Mouse (Mus musculus): Measurements from ENCODE around the gene Dact2. TPM values are rescaled to one million over a fixed set of nuclear protein-coding genes. Genes with fewer than 3 reads are reported as not detected.

Dact2 gene
- polyA plus RNA-seq, 1 experiment from 2014 or later: 2.6 TPM

DNA sequence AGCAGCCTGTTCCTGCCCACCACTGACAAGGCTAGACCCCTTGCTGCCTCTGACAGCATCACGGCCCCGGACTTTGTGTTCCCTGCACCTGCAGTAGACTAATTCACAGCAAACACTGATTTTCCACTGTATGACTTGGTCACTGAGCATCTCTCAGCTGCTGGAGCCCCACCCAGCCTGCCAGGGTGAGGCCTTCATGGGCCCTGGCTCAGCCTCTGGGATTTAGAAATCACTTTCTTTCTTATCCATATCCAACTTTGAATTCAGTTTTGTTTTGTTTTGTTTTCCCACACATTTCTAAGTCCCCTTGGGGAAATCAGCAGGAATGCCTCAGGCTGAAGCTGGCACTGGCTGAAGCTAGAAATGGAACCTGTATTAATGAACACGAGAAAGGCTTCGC lies 20.4 kb downstream of the Dact2 start:
- Histone ChIP-seq H3K4me1 (ENCODE audit: insufficient read depth, low read depth, low read length) (peaks cover 3% of the 10 kb centered on the region; the same call in 1 of the 2 replicates), H3K9me3 (ENCODE audit: low read length) (no peaks in the 10 kb centered on the region), H3K27me3 (replicated peaks; ENCODE audit: insufficient read depth, low read length) (no peaks in the 10 kb centered on the region), H3K4me2 (replicated peaks; ENCODE audit: low read depth, low read length) (no peak overlapping the region), H3K36me3 (ENCODE audit: insufficient read depth, low read length) (no peaks in the 10 kb centered on the region), H3K27ac (ENCODE audit: low read length) (no peak overlapping the region), H3K4me3 (ENCODE audit: low read depth, low read length) (no peak overlapping the region), H3K9ac (replicated peaks; ENCODE audit: low read depth) (no peak overlapping the region)
- no peak for ATAC-seq
- DNase-seq (ENCODE audit: low spot score): no peak
- 85% methylated on average over 4 of the region's 4 CpGs for WGBS
- TF ChIP-seq CTCF (IDR thresholded peaks at IDR 0.05) (no peak), EP300 (IDR thresholded peaks at IDR 0.05) (no peak)

DNA sequence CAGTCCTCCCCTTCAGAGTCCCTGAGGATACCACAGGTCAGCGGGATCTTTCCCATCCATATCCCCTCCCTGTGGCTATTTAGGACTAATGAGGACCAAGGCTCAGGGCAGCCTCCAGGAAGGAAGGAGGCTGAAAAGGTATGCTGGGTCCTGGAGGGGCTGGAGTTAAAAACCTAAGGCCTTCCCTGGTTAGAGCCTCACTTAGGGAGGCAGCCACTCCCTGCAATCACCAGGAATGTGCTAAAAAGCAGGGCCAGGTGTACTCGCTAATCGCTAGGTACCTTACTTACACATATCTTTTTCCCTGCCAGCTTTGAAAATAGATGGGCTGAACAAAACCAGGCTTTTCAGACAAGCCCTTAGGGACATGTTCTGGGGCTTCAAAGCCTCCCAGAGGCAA lies 21.2 kb downstream of the Dact2 start:
- Histone ChIP-seq H3K4me3 (ENCODE audit: low read depth, low read length) (no peak overlapping the region), H3K27ac (ENCODE audit: low read length) (no peak overlapping the region), H3K36me3 (ENCODE audit: insufficient read depth, low read length) (no peaks in the 10 kb centered on the region), H3K4me1 (ENCODE audit: insufficient read depth, low read depth, low read length) (no peaks in the 10 kb centered on the region), H3K9ac (replicated peaks; ENCODE audit: low read depth) (no peak overlapping the region), H3K27me3 (replicated peaks; ENCODE audit: insufficient read depth, low read length) (no peaks in the 10 kb centered on the region), H3K4me2 (replicated peaks; ENCODE audit: low read depth, low read length) (no peak overlapping the region), H3K9me3 (ENCODE audit: low read length) (no peaks in the 10 kb centered on the region)
- no peak for TF ChIP-seq EP300 (IDR thresholded peaks at IDR 0.05)
- TF ChIP-seq CTCF (IDR thresholded peaks at IDR 0.05): no peak
- 70% methylated on average over 3 of the region's 3 CpGs for WGBS
- DNase-seq (ENCODE audit: low spot score) (no peak), ATAC-seq (peak; percentile 41)

DNA sequence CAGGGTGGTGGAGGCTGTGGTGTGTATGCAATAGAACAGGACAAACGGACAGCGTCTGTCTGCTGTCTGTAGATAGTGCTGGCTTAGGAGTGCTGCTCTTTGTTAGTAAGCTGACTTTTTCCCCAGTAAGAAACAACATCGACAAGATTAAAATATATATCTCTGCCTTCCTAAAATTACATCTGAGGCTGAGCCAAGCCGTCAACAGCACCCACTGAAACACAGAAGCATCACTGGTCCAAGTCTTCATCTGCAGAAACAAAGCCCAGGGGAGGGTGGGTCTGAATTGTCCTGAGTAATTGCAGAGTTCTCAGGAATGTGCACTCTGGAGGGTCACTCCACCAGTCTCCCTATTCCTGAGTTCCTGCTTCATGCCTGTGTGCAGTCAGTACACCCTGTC lies 25.2 kb downstream of the Dact2 start:
- Histone ChIP-seq H3K4me2 (replicated peaks; ENCODE audit: low read depth, low read length) (no peak overlapping the region), H3K27me3 (replicated peaks; ENCODE audit: insufficient read depth, low read length) (no peaks in the 10 kb centered on the region), H3K27ac (ENCODE audit: low read length) (no peak overlapping the region), H3K4me1 (ENCODE audit: insufficient read depth, low read depth, low read length) (no peaks in the 10 kb centered on the region), H3K9ac (replicated peaks; ENCODE audit: low read depth) (no peak overlapping the region), H3K9me3 (ENCODE audit: low read length) (no peaks in the 10 kb centered on the region), H3K36me3 (ENCODE audit: insufficient read depth, low read length) (no peaks in the 10 kb centered on the region), H3K4me3 (ENCODE audit: low read depth, low read length) (no peak overlapping the region)
- TF ChIP-seq CTCF (IDR thresholded peaks at IDR 0.05) (no peak), EP300 (IDR thresholded peaks at IDR 0.05) (no peak)
- ATAC-seq (peak; percentile 35; the same call in 1 of the 2 replicates), DNase-seq (ENCODE audit: low spot score) (no peak)
- 30% methylated on average over 4 of the region's 4 CpGs for WGBS

DNA sequence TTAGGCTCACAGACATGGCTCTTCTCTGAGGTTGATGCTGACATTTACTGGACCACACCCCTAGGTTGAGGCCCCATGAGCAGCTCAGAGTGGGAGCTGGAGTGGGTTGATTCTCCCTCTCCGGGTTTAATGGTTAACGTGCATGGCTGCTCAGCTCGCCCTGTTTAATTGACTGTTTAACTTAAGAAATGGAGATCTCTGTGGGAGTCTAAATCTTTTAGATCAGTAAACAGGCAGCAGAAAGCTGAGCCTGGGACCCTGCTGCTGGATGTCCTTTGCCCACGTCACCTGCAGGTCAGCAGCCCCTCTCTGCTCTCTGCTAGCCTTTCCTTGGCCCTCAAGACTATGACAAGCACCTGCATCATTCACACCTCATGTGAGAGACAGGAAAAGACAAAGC lies 25.6 kb downstream of the Dact2 start:
- Histone ChIP-seq H3K4me1 (ENCODE audit: insufficient read depth, low read depth, low read length) (no peaks in the 10 kb centered on the region), H3K4me2 (replicated peaks; ENCODE audit: low read depth, low read length) (no peak overlapping the region), H3K4me3 (ENCODE audit: low read depth, low read length) (no peak overlapping the region), H3K27ac (ENCODE audit: low read length) (no peak overlapping the region), H3K9me3 (ENCODE audit: low read length) (no peaks in the 10 kb centered on the region), H3K27me3 (replicated peaks; ENCODE audit: insufficient read depth, low read length) (no peaks in the 10 kb centered on the region), H3K36me3 (ENCODE audit: insufficient read depth, low read length) (no peaks in the 10 kb centered on the region), H3K9ac (replicated peaks; ENCODE audit: low read depth) (no peak overlapping the region)
- TF ChIP-seq EP300 (IDR thresholded peaks at IDR 0.05) (no peak), CTCF (IDR thresholded peaks at IDR 0.05) (no peak)
- no peak for DNase-seq (ENCODE audit: low spot score)
- WGBS: 32% methylated on average over 4 of the region's 4 CpGs
- ATAC-seq: no peak

DNA sequence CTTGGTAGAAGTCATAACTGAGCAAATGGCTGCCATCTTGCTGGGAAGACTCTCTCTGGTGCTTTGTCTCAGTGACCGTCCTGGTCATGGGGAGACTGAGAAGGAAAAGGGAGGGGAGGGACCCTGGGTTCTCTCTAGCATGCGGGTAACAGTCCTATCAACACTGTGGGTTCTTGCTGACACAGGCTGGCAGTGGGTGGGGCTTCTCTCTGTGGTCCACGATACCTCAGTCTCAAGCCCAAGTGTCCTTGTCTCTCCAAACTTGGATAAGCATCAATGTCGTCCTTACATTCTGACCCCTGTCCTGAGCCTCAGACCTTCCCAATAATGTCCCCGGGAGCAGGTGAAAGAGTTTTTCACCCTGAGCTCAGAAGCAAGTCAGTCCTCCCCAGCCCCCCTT lies 26.1 kb downstream of the Dact2 start:
- Histone ChIP-seq H3K4me3 (ENCODE audit: low read depth, low read length) (no peak overlapping the region), H3K9me3 (ENCODE audit: low read length) (no peaks in the 10 kb centered on the region), H3K4me2 (replicated peaks; ENCODE audit: low read depth, low read length) (no peak overlapping the region), H3K27me3 (replicated peaks; ENCODE audit: insufficient read depth, low read length) (no peaks in the 10 kb centered on the region), H3K36me3 (ENCODE audit: insufficient read depth, low read length) (no peaks in the 10 kb centered on the region), H3K9ac (replicated peaks; ENCODE audit: low read depth) (no peak overlapping the region), H3K4me1 (ENCODE audit: insufficient read depth, low read depth, low read length) (no peaks in the 10 kb centered on the region), H3K27ac (ENCODE audit: low read length) (no peak overlapping the region)
- no peak for ATAC-seq
- DNase-seq (ENCODE audit: low spot score): no peak
- TF ChIP-seq EP300 (IDR thresholded peaks at IDR 0.05) (no peak), CTCF (IDR thresholded peaks at IDR 0.05) (no peak)
- WGBS: 43% methylated on average over 5 of the region's 5 CpGs

DNA sequence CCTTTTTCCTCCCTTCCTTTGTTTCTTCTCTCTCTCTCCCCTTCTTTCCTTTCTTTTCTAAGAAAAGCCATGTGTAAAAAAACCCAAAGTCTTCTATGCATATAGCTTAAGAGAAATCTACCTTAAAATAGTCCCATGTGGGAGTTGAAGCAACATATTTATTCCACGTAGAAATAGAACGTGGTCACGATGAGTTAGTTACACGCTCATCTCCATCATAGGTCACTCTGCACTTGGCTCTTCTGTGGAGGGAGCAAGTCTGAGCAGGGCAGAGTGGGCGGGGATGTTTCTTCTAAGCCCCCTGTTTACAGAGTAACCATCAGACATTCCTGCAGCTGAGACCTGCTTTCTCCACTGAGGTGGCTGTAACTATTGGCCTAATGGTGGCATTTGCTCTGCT lies 27.1 kb downstream of the Dact2 start:
- TF ChIP-seq EP300 (IDR thresholded peaks at IDR 0.05) (no peak), CTCF (IDR thresholded peaks at IDR 0.05) (no peak)
- Histone ChIP-seq H3K4me1 (ENCODE audit: insufficient read depth, low read depth, low read length) (no peaks in the 10 kb centered on the region), H3K4me3 (ENCODE audit: low read depth, low read length) (no peak overlapping the region), H3K36me3 (ENCODE audit: insufficient read depth, low read length) (no peaks in the 10 kb centered on the region), H3K9me3 (ENCODE audit: low read length) (no peaks in the 10 kb centered on the region), H3K27me3 (replicated peaks; ENCODE audit: insufficient read depth, low read length) (no peaks in the 10 kb centered on the region), H3K4me2 (replicated peaks; ENCODE audit: low read depth, low read length) (no peak overlapping the region), H3K9ac (replicated peaks; ENCODE audit: low read depth) (no peak overlapping the region), H3K27ac (ENCODE audit: low read length) (no peak overlapping the region)
- DNase-seq (ENCODE audit: low spot score) (no peak), ATAC-seq (no peak)
- WGBS: 65% methylated on average over 5 of the region's 5 CpGs

DNA sequence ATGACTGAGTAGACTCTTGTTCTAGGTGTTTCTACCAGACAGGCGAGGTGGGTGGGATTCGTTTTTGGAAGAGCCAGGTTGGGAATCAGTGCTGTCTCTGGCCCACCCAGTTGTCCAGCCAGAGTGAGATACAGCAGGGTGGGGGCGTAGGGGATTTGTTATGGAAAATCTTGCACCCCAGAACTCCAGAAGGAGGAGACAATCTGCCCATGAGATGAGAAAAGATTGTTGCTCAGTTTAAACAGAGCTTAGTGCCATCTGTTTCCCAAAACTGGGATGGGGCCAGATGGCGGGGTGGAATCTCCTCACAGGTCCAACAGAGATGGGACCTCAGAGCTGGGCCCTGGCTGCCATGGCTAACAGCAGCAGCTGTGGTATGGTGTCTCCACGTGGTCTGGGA lies 28.4 kb downstream of the Dact2 start:
- Histone ChIP-seq H3K27me3 (replicated peaks; ENCODE audit: insufficient read depth, low read length) (no peaks in the 10 kb centered on the region), H3K36me3 (ENCODE audit: insufficient read depth, low read length) (no peaks in the 10 kb centered on the region), H3K4me1 (ENCODE audit: insufficient read depth, low read depth, low read length) (no peaks in the 10 kb centered on the region), H3K4me2 (replicated peaks; ENCODE audit: low read depth, low read length) (no peak overlapping the region), H3K27ac (ENCODE audit: low read length) (no peak overlapping the region), H3K4me3 (ENCODE audit: low read depth, low read length) (no peak overlapping the region), H3K9ac (replicated peaks; ENCODE audit: low read depth) (no peak overlapping the region), H3K9me3 (ENCODE audit: low read length) (no peaks in the 10 kb centered on the region)
- ATAC-seq (no peak), DNase-seq (ENCODE audit: low spot score) (no peak)
- WGBS: 83% methylated on average over 5 of the region's 5 CpGs
- TF ChIP-seq EP300 (IDR thresholded peaks at IDR 0.05) (no peak), CTCF (IDR thresholded peaks at IDR 0.05) (no peak)

Data from lung, postnatal 0 days (tissue).